Mouse (Mus musculus) lung, embryonic 14.5 days (tissue): ENCODE results near the gene Grb14. TPM values are rescaled to one million over a fixed set of nuclear protein-coding genes. Genes with fewer than 3 reads are reported as not detected.
A peak's percentile ranks its signal among the peaks of the same experiment; 100 is the strongest.

Experiments
- ATAC-seq: fragments of 200-750 bp; cut with Nextera tagmentation; 2 replicates; pipeline ENCODE4 v1.8.0; 2017; ENCODE audit warnings: mild to moderate bottlenecking, moderate TSS enrichment, moderate library complexity; ENCODE audit not compliant: insufficient read depth
- DNase-seq: peaks from one replicate; pipeline ENCODE4 v3.0.0-alpha.2; 2015
- H3K27ac ChIP-seq: fragments of 300-500 bp; sonication (generic); 2 replicates; pipeline ENCODE4 v1.5.1; 2014; ENCODE audit warnings: low read depth, mild to moderate bottlenecking, moderate library complexity
- H3K27me3 ChIP-seq: fragments of 300-500 bp; sonication (generic); 2 replicates; pipeline ENCODE4 v1.6.1; 2014; ENCODE audit warnings: low read length, control low read depth; ENCODE audit not compliant: insufficient read depth
- H3K36me3 ChIP-seq: fragments of 300-500 bp; sonication (generic); 2 replicates; pipeline ENCODE4 v1.6.1; 2014; ENCODE audit warnings: control low read depth; ENCODE audit not compliant: insufficient read depth
- H3K4me1 ChIP-seq: fragments of 300-500 bp; sonication (generic); 2 replicates; pipeline ENCODE4 v1.6.1; 2014; ENCODE audit warnings: antibody characterized with exemption, control low read depth; ENCODE audit not compliant: insufficient read depth
- H3K4me2 ChIP-seq: fragments of 300-500 bp; sonication (generic); 2 replicates; pipeline ENCODE4 v1.6.1; 2014; ENCODE audit warnings: mild to moderate bottlenecking
- H3K4me3 ChIP-seq: fragments of 300-500 bp; sonication (generic); 2 replicates; pipeline ENCODE4 v1.5.1; 2014; ENCODE audit warnings: low read depth, low read length
- H3K9ac ChIP-seq: fragments of 300-500 bp; sonication (generic); 2 replicates; pipeline ENCODE4 v1.6.1; 2014
- H3K9me3 ChIP-seq: fragments of 300-500 bp; sonication (generic); 2 replicates; pipeline ENCODE4 v1.6.1; 2016; ENCODE audit warnings: low read depth, low read length, control low read depth
- CTCF ChIP-seq: IDR thresholded peaks from 2 replicates; pipeline ENCODE4 v1.5.1; 2016; ENCODE audit warnings: antibody characterized with exemption, low read depth
- WGBS: fragments of 180-500 bp; shearing (Covaris S2); extraction: QIAGEN DNeasy Blood & Tissue Kit; methylation state at CpG from one replicate; pipeline ENCODE4 v1.1.7; 2014; 5-methylcytosine and 5-hydroxymethylcytosine counted together
- polyA plus RNA-seq: library from polyadenylated mRNA; unstranded; fragments of >200 nt; fragmentation: Nextera tagmentation; extraction: Ambion mirVana; gene quantifications from 2 replicates; pipeline ENCODE4 v1.2.1, GENCODE M21; 2014

Grb14 gene
- polyA plus RNA-seq, 1 experiment from 2014 or later = 32.5 TPM

GRCm38 (mm10) chr2:64974549-64974948 is 50.2 kb downstream of the Grb14 start:
- no peak for TF ChIP-seq CTCF
- ATAC-seq = no peak

GRCm38 (mm10) chr2:64973819-64974441 is 50.9 kb downstream of the Grb14 start:
- no peak overlapping the region for H3K9ac ChIP-seq
- no peaks in the 10 kb centered on the region for H3K36me3 ChIP-seq
- no peak overlapping the region for H3K4me2 ChIP-seq
- DNase-seq = no peak
- ATAC-seq = peak; percentile 33; the same call in 1 of the 2 replicates
- peaks cover 3% of the 10 kb centered on the region; the same call in 1 of the 2 replicates for H3K4me1 ChIP-seq
- 59% methylated on average over 10 of the region's 10 CpGs for WGBS
- H3K27ac ChIP-seq = no peak overlapping the region
- no peak for TF ChIP-seq CTCF
- no peaks in the 10 kb centered on the region for H3K9me3 ChIP-seq
- no peaks in the 10 kb centered on the region for H3K27me3 ChIP-seq
- H3K4me3 ChIP-seq = no peak overlapping the region

More at GRCm38 (mm10) chr2:64974549-64974948, 50.2 kb downstream of the Grb14 start:
- Histone ChIP-seq H3K27ac (no peak overlapping the region), H3K4me1 (peaks cover 3% of the 10 kb centered on the region; the same call in 1 of the 2 replicates), H3K9me3 (no peaks in the 10 kb centered on the region), H3K4me2 (no peak overlapping the region), H3K27me3 (no peaks in the 10 kb centered on the region), H3K4me3 (no peak overlapping the region), H3K36me3 (no peaks in the 10 kb centered on the region), H3K9ac (no peak overlapping the region)
- 52% methylated on average over 2 of the region's 2 CpGs for WGBS
- DNase-seq = no peak

- Histone ChIP-seq H3K4me2 (no peak overlapping the region), H3K9me3 (no peaks in the 10 kb centered on the region), H3K9ac (no peak overlapping the region), H3K4me3 (no peak overlapping the region), H3K36me3 (no peaks in the 10 kb centered on the region), H3K4me1 (peaks cover 3% of the 10 kb centered on the region; the same call in 1 of the 2 replicates), H3K27me3 (no peaks in the 10 kb centered on the region), H3K27ac (peak overlapping the region; percentile 5)
- no peak for TF ChIP-seq CTCF
- peak; percentile 45 for DNase-seq
- 23% methylated on average over 1 of the region's 1 CpGs for WGBS
- ATAC-seq = peak; percentile 31; the same call in 1 of the 2 replicates
These were observed 51.7 kb downstream of the Grb14 start for GRCm38 (mm10) chr2:64973125-64973524.

DNA sequence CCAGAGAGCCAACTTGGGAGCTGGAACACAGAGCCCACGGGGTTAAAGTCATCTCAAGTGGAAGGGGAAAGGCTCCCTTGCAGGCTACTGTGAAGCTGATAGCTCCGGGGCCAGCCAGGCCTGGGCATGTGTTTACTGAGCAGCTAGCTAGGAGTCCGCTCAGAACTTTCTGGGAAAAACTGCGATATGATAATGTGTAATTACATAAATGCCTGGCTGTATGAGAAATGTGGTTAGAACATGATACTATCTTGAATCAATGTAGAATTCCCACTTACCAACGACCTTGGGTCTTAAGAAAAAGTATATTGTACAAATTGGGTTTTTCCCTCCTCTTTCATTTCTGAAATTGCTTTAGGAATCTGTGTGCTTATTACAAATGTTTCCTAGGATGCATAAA is 53.0 kb downstream of the Grb14 start:
- Histone ChIP-seq H3K4me1 (peaks cover 3% of the 10 kb centered on the region; the same call in 1 of the 2 replicates), H3K27me3 (no peaks in the 10 kb centered on the region), H3K4me3 (no peak overlapping the region), H3K9ac (no peak overlapping the region), H3K27ac (no peak overlapping the region), H3K4me2 (no peak overlapping the region), H3K9me3 (no peaks in the 10 kb centered on the region), H3K36me3 (no peaks in the 10 kb centered on the region)
- ATAC-seq (no peak), DNase-seq (no peak)
- no peak for TF ChIP-seq CTCF
- 38% methylated on average over 5 of the region's 5 CpGs for WGBS

- H3K4me3 ChIP-seq = no peak overlapping the region
- WGBS = 62% methylated on average over 8 of the region's 8 CpGs
- no peaks in the 10 kb centered on the region for H3K9me3 ChIP-seq
- H3K4me1 ChIP-seq = peaks cover 3% of the 10 kb centered on the region; the same call in 1 of the 2 replicates
- DNase-seq = no peak
- no peaks in the 10 kb centered on the region for H3K27me3 ChIP-seq
- H3K9ac ChIP-seq = no peak overlapping the region
- no peak for TF ChIP-seq CTCF
- no peak overlapping the region for H3K4me2 ChIP-seq
- ATAC-seq = no peak
- H3K27ac ChIP-seq = no peak overlapping the region
- H3K36me3 ChIP-seq = no peaks in the 10 kb centered on the region
These were observed 53.8 kb downstream of the Grb14 start for GRCm38 (mm10) chr2:64970992-64971391.

- H3K27ac ChIP-seq = 0 out of 2 replicates have a peak overlapping the region, but pooled peaks have one; percentile 20
These were observed 57.8 kb downstream of the Grb14 start for GRCm38 (mm10) chr2:64966893-64967444.

DNA sequence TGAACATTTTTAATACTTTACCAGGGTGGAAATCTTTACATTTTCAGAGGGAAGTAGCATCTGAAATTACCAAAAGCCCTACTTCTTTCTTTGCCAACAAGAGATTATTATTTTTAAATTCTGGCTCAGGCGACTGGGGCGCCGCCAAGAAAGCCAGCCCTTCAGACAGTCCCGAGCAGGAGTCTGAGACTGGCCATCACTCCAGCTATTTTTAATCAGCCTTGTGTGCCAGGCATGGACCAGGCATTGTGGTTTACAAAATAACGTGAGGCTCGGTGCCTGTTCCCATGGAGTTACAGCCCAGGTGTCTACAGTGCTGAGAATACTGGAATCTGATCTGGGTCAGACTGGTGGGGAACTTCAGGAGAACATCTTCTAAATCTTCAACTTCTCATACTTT is 58.5 kb downstream of the Grb14 start:
- ATAC-seq = no peak
- WGBS = 65% methylated on average over 6 of the region's 6 CpGs
- no peak for DNase-seq
- H3K9me3 ChIP-seq = no peaks in the 10 kb centered on the region
- no peaks in the 10 kb centered on the region for H3K27me3 ChIP-seq
- no peak for TF ChIP-seq CTCF
- no peak overlapping the region for H3K9ac ChIP-seq
- H3K4me2 ChIP-seq = no peak overlapping the region
- no peak overlapping the region for H3K27ac ChIP-seq
- peaks cover 4% of the 10 kb centered on the region; the same call in 1 of the 2 replicates for H3K4me1 ChIP-seq
- no peak overlapping the region for H3K4me3 ChIP-seq
- H3K36me3 ChIP-seq = no peaks in the 10 kb centered on the region

More at GRCm38 (mm10) chr2:64966893-64967444, 57.8 kb downstream of the Grb14 start:
- ATAC-seq (no peak), DNase-seq (no peak)
- H3K4me3 ChIP-seq = no peak overlapping the region
- WGBS = 86% methylated on average over 6 of the region's 6 CpGs
- H3K4me1 ChIP-seq = no peaks in the 10 kb centered on the region
- H3K9me3 ChIP-seq = no peaks in the 10 kb centered on the region
- no peak for TF ChIP-seq CTCF
- H3K9ac ChIP-seq = no peak overlapping the region
- H3K36me3 ChIP-seq = no peaks in the 10 kb centered on the region
- no peaks in the 10 kb centered on the region for H3K27me3 ChIP-seq
- H3K4me2 ChIP-seq = no peak overlapping the region
